In genomic region chr5:98018162-98018561, GRCm38 (mm10) we compare ENCODE assay signal across 16 mouse cellular contexts. TPM values are rescaled to one million over a fixed set of nuclear protein-coding genes. Genes with fewer than 3 reads are reported as not detected.
DNase-seq lines count a peak whose midpoint lies in the region; ATAC-seq and TF ChIP-seq lines count a peak whose summit lies in the region.
"Had no signal": no experiment of that assay in that cellular context is flagged by ENCODE, and none has a peak within 500 bp of the region (broad histone marks: within the 10 kb centered on the region; RNA-seq: fewer than 3 reads in every experiment).

No protein-coding gene starts in this region.

- intact Hi-C loops in heart, postnatal 14 days (cut with DNase I): no loop called here

- TF ChIP-seq CTCF in forebrain, postnatal 0 days (IDR thresholded peaks at IDR 0.05; ENCODE audit: low read depth): no peak

- H3K4me3 ChIP-seq in forebrain, postnatal 0 days (ENCODE audit: low read depth, low read length): no peak overlapping the region
- H3K4me3 ChIP-seq in hindbrain, embryonic 10.5 days: no peak overlapping the region
- H3K4me3 ChIP-seq: embryonic facial prominence, embryonic 13.5 days; heart, embryonic 10.5 days; midbrain, embryonic 15.5 days had no signal

- no peaks in the 10 kb centered on the region for H3K36me3 ChIP-seq in forebrain, postnatal 0 days (ENCODE audit: insufficient read depth)
- peaks cover 33% of the 10 kb centered on the region; the same call in 1 of the 2 replicates for H3K36me3 ChIP-seq in hindbrain, embryonic 10.5 days
- H3K36me3 ChIP-seq: midbrain, embryonic 15.5 days had no signal

- 92% methylated on average over 6 of the region's 6 CpGs for WGBS in forebrain, postnatal 0 days
- 89% methylated on average over 6 of the region's 6 CpGs for WGBS in hindbrain, embryonic 10.5 days

- peak; percentile 91 for DNase-seq in heart, adult 11 months
- DNase-seq in heart, postnatal 14 days: no peak
- peak; percentile 69 to 74 for DNase-seq in B cell, adult 2 months
- no peak for DNase-seq in forebrain, postnatal 0 days
- no peak for DNase-seq in hindbrain, embryonic 10.5 days (ENCODE audit: low spot score)
- DNase-seq in frontal cortex, postnatal 36 days (ENCODE audit: low spot score in 2 of 2): no peak
- DNase-seq: adrenal gland, postnatal 36 days; cerebellum, adult 9-10 months had no signal

- H3K9ac ChIP-seq in forebrain, postnatal 0 days: no peak overlapping the region
- H3K9ac ChIP-seq: embryonic facial prominence, embryonic 13.5 days; hindbrain, embryonic 14.5 days; liver, embryonic 14.5 days; midbrain, embryonic 15.5 days had no signal

- no peak overlapping the region for H3K27ac ChIP-seq in forebrain, postnatal 0 days (ENCODE audit: low read depth, low read length)
- H3K27ac ChIP-seq in hindbrain, embryonic 10.5 days: no peak overlapping the region
- H3K27ac ChIP-seq: embryonic facial prominence, embryonic 13.5 days; heart, embryonic 10.5 days; hindbrain, embryonic 14.5 days; liver, embryonic 14.5 days; midbrain, embryonic 15.5 days had no signal

- no peaks in the 10 kb centered on the region for H3K27me3 ChIP-seq in forebrain, postnatal 0 days (ENCODE audit: insufficient read depth, low read length)
- H3K27me3 ChIP-seq in hindbrain, embryonic 10.5 days (ENCODE audit: insufficient read depth, poor library complexity, severe bottlenecking): no peaks in the 10 kb centered on the region
- H3K27me3 ChIP-seq: embryonic facial prominence, embryonic 13.5 days; midbrain, embryonic 15.5 days had no signal

- H3K4me2 ChIP-seq in forebrain, postnatal 0 days (ENCODE audit: low read depth): no peak overlapping the region
- H3K4me2 ChIP-seq: embryonic facial prominence, embryonic 13.5 days; hindbrain, embryonic 14.5 days; midbrain, embryonic 15.5 days had no signal

- H3K9me3 ChIP-seq in forebrain, postnatal 0 days (ENCODE audit: low read length): no peaks in the 10 kb centered on the region
- no peaks in the 10 kb centered on the region for H3K9me3 ChIP-seq in hindbrain, embryonic 10.5 days
- H3K9me3 ChIP-seq: embryonic facial prominence, embryonic 13.5 days; heart, embryonic 10.5 days; midbrain, embryonic 15.5 days had no signal

- ATAC-seq in common myeloid progenitor, adult 5-6 weeks (replicated peaks; ENCODE audit: low read depth, poor library complexity, severe bottlenecking): peak; percentile 82
- ATAC-seq in neutrophil, adult 5-6 weeks (ENCODE audit: extremely low read depth, insufficient number of reproducible peaks, low FRiP score, poor library complexity, severe bottlenecking): peak; percentile 82
- no peak for ATAC-seq in forebrain, postnatal 0 days
- ATAC-seq: forebrain, embryonic 14.5 days; midbrain, embryonic 15.5 days had no signal

- H3K4me1 ChIP-seq in forebrain, postnatal 0 days (ENCODE audit: insufficient read depth): no peaks in the 10 kb centered on the region
- H3K4me1 ChIP-seq in hindbrain, embryonic 10.5 days (replicated peaks): peaks cover 8% of the 10 kb centered on the region; the same call in 1 of the 2 replicates
- H3K4me1 ChIP-seq: embryonic facial prominence, embryonic 13.5 days; midbrain, embryonic 15.5 days had no signal

RNA-seq across cellular contexts. Expression of gene Antxr2, which starts 12.7 kb away (rescaled TPM):
- 10 to 100 TPM; 69.3 to 73.9 TPM for total RNA-seq in heart, postnatal 14 days (2021)
- 5.5 and 8.8 TPM in 2 replicates for total RNA-seq in common myeloid progenitor, adult 5-6 weeks (2017)
- total RNA-seq in neutrophil, adult 5-6 weeks (2017): 101 and 114 TPM in 2 replicates
- 3.4 and 5.1 TPM in 2 replicates for total RNA-seq in forebrain, postnatal 0 days (2014; rRNA removed)
- 1.2 and 1.9 TPM in 2 replicates for polyA plus RNA-seq in forebrain, postnatal 0 days (2015; fragmentation: Nextera tagmentation; extraction: Ambion mirVana)
- polyA plus RNA-seq in hindbrain, embryonic 10.5 days (2016; fragmentation: Nextera tagmentation; extraction: Ambion mirVana): 10.1 and 12.5 TPM in 2 replicates

Comparison
In these comparisons a context has a peak if more than half of its experiments do, and no peak if none do; other contexts are left out.
1. DNase-seq: peak in heart, adult 11 months (single experiment) and B cell, adult 2 months (2 of 2); none in heart, postnatal 14 days (0 of 2), forebrain, postnatal 0 days (single experiment), hindbrain, embryonic 10.5 days (single experiment) and frontal cortex, postnatal 36 days (0 of 2).